Comparison of ENCODE assay signal across 8 mouse cellular contexts in genomic region chrX:103529185-103529584, GRCm38 (mm10).
DNase-seq lines count a peak whose midpoint lies in the region; ATAC-seq lines count a peak whose summit lies in the region.

No protein-coding gene starts in this region.

- 0 out of 2 replicates have a peak, but pooled peaks cover 3% of the 10 kb centered on the region for H3K4me1 ChIP-seq in lung, embryonic 15.5 days

- H3K27me3 ChIP-seq in lung, embryonic 15.5 days = no peaks in the 10 kb centered on the region

- peak overlapping the region; percentile 17; the same call in 1 of the 2 replicates for H3K4me3 ChIP-seq in lung, embryonic 15.5 days

- under 1% methylated on average over 23 of the region's 23 CpGs for WGBS in lung, embryonic 15.5 days

- H3K27ac ChIP-seq in lung, embryonic 15.5 days = no peak overlapping the region

- no peaks in the 10 kb centered on the region for H3K36me3 ChIP-seq in lung, embryonic 15.5 days

- no peaks in the 10 kb centered on the region for H3K9me3 ChIP-seq in lung, embryonic 15.5 days

- peak; percentile 85 for ATAC-seq in frontal cortex, adult (ENCODE audit: low TSS enrichment)
- peak; percentile 85 for ATAC-seq in lung, embryonic 15.5 days (ENCODE audit: borderline replicate concordance, extremely low read depth, low FRiP score, low TSS enrichment)
- ATAC-seq in neutrophil, adult 5-6 weeks (ENCODE audit: extremely low read depth, insufficient number of reproducible peaks, low FRiP score, poor library complexity, severe bottlenecking) = peak; percentile 66

- H3K9ac ChIP-seq in lung, embryonic 15.5 days = no peak overlapping the region

- peak overlapping the region; percentile 51 for H3K4me2 ChIP-seq in lung, embryonic 15.5 days

- peak; percentile 77 for DNase-seq in Muller cell, postnatal 12 days (ENCODE audit: inconsistent ontology term)
- DNase-seq in cerebellum, adult 9-11 months = peak; percentile 69
- peak; percentile 81 for DNase-seq in heart, postnatal 4 days
- DNase-seq in layer of hippocampus, adult 8-10 months (ENCODE audit: low spot score in 2 of 2) = peak; percentile 47 to 60
- peak; percentile 68 for DNase-seq in thymus, postnatal 0 days (ENCODE audit: low spot score)
